Mouse (Mus musculus): ENCODE measurements around the gene Dus3l. TPM values are rescaled to one million over a fixed set of nuclear protein-coding genes. Genes with fewer than 3 reads are reported as not detected.
A peak's percentile ranks its signal among the peaks of the same experiment; 100 is the strongest.

Dus3l gene
- polyA plus RNA-seq, 1 experiment from 2014 or later: 17.2 TPM

DNA sequence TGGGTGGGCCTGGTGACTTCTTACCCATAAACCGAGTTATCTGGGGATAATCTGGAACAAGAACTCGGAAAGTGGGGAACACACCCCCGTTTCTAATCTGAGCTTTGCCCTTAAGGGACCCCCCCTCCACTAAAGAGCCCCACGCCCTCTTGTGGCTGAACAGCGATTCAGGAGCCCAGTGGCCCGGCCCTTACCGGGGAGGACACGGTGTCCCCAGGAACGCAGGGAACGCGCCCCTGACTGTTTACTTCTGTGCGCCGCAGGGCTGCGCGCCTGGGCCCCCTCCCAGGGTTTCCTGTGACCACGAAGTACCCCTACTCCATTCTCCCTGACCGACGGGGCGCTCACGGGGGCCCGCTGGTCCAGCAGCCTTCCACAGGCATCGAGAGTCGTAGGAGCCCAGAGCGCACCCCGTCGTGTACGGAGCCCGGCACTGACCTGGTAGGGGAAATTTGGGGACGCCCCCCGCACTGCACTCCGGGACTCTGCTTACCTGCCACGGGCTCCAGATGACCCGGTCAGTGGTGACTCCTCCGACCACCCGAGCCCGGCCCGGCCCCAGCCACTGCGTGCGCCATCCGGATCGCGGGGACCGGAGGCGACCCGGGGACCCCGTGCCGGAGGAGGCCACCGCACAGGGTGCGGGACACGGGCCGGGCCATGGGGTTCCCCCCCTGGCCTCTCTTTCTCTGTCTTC lies 7.7 kb upstream of the Dus3l start:
- WGBS (ENCODE audit: insufficient replicate concordance): 2% methylated on average over 50 of the region's 51 CpGs
- peaks cover 72% of the 10 kb centered on the region for H3K4me1 ChIP-seq (replicated peaks)
- peak; percentile 1; the same call in 1 of the 2 replicates for ATAC-seq (ENCODE audit: low read depth)

DNA sequence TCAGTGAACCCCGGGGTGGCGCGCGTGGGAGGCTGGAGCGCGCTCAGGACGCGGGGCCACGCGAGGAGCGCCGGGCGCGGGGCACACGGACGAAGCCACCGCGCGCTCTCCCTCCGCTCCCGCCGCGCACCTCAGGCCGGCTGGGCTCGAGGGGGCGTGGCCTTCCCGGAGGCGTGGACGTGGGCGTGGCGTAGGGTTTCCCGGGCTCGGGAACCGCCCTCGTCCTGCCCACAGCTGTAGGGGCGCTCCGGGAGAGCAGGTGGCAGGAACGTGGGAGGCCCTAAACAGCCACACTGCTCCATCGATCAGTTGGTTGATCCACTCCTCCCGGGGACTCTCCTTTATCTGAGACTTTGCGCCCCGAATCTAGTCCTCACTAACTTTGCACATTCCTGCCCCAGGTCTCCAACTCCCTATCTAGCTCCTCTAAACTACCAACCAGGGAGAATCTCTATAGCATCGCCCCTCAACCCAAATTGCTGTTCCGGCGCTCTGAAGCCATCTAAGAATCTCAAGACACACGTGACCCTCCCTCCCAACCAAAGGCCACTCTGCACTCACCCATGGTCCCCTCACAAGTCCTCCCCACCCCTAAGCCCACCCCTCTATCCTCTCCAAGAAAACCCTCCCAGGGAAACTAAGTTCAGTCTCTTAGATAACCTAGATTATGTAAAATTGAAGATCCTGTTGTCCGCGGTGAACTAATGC lies 7.0 kb upstream of the Dus3l start, which contains the start of gene Nrtn:
Nrtn (minus strand) TSS at position 115 of the 708 bp plus-strand sequence.
- H3K4me3 ChIP-seq (replicated peaks): peak within 1 kb of the TSS; percentile 60
- no peaks in the 10 kb centered on the region for H3K36me3 ChIP-seq
- peaks cover 71% of the 10 kb centered on the region for H3K4me1 ChIP-seq (replicated peaks)
- peak; percentile 90 for DNase-seq
- WGBS (ENCODE audit: insufficient replicate concordance): 1% methylated on average over 47 of the region's 48 CpGs
- ATAC-seq (ENCODE audit: low read depth): peak; percentile 61
- H3K27ac ChIP-seq: peak within 1 kb of the TSS; percentile 78
- H3K27me3 ChIP-seq: peaks cover 56% of the 10 kb centered on the region
- peak within 1 kb of the TSS; percentile 92 for H3K4me2 ChIP-seq
- peak within 1 kb of the TSS; percentile 76 for H3K9ac ChIP-seq
- no peaks in the 10 kb centered on the region for H3K9me3 ChIP-seq (replicated peaks)

More for the DNA sequence above, 7.7 kb upstream of the Dus3l start:
- no peaks in the 10 kb centered on the region for H3K36me3 ChIP-seq
- DNase-seq: no peak
- peak overlapping the region; percentile 60 for H3K4me3 ChIP-seq (replicated peaks)
- H3K4me2 ChIP-seq: peak overlapping the region; percentile 92
- peaks cover 63% of the 10 kb centered on the region for H3K27me3 ChIP-seq
- H3K27ac ChIP-seq: no peak overlapping the region
- no peaks in the 10 kb centered on the region for H3K9me3 ChIP-seq (replicated peaks)
- H3K9ac ChIP-seq: peak overlapping the region; percentile 76

DNA sequence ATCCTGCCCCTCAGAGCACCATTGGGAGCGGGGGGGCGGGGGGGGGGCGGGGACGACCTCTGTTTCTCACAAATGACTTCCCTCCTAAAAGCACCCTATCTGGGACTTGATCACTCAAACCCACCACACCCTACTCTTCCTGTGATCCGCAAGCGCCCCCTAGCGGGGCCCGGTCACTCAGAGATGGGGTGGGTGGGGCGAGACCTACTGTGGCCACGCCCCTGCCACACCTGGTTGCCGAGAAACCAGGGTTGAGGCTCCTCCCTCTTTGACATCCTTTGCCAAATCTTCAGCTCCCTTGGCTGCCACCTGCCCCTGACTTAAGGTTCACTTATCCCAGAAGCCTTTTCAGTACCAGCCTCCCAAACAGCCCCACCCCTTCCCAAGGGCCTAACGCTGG lies 6.4 kb upstream of the Dus3l start:
- H3K27ac ChIP-seq: peak overlapping the region; percentile 78; the same call in 1 of the 2 replicates
- peak overlapping the region; percentile 60 for H3K4me3 ChIP-seq (replicated peaks)
- DNase-seq (peak; percentile 81), ATAC-seq (ENCODE audit: low read depth) (0 out of 2 replicates have a peak, but pooled peaks have one; percentile 6)
- peak overlapping the region; percentile 92 for H3K4me2 ChIP-seq
- 6% methylated on average over 12 of the region's 12 CpGs for WGBS (ENCODE audit: insufficient replicate concordance)
- H3K36me3 ChIP-seq: no peaks in the 10 kb centered on the region
- peaks cover 74% of the 10 kb centered on the region for H3K4me1 ChIP-seq (replicated peaks)
- peaks cover 50% of the 10 kb centered on the region for H3K27me3 ChIP-seq
- H3K9me3 ChIP-seq (replicated peaks): no peaks in the 10 kb centered on the region
- peak overlapping the region; percentile 76; the same call in 1 of the 2 replicates for H3K9ac ChIP-seq

DNA sequence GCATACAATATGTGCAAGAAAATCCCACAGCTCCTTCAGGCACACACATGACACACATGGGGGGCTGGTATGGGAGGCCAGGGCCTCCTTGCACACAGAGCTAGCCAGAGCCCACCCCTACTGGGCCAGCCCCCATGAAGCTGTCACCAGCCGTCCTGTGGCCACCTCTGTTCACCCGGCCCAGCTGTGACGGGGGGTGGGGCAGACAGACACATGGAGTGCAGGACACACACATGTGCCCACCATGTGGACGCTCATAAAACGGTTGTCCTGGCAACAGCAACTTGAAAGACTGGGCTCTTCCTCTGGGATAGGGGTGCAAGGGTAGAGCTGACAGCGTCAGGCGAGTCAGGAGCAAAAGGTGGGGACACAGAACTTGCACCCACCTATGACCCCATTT lies 5.3 kb upstream of the Dus3l start:
- 68% methylated on average over 7 of the region's 7 CpGs for WGBS (ENCODE audit: insufficient replicate concordance)
- Histone ChIP-seq H3K36me3 (no peaks in the 10 kb centered on the region), H3K27ac (no peak overlapping the region), H3K4me2 (no peak overlapping the region), H3K9me3 (replicated peaks) (no peaks in the 10 kb centered on the region), H3K27me3 (peaks cover 39% of the 10 kb centered on the region), H3K4me1 (replicated peaks) (peaks cover 82% of the 10 kb centered on the region), H3K4me3 (replicated peaks) (no peak overlapping the region), H3K9ac (no peak overlapping the region)
- ATAC-seq (ENCODE audit: low read depth) (no peak), DNase-seq (no peak)

DNA sequence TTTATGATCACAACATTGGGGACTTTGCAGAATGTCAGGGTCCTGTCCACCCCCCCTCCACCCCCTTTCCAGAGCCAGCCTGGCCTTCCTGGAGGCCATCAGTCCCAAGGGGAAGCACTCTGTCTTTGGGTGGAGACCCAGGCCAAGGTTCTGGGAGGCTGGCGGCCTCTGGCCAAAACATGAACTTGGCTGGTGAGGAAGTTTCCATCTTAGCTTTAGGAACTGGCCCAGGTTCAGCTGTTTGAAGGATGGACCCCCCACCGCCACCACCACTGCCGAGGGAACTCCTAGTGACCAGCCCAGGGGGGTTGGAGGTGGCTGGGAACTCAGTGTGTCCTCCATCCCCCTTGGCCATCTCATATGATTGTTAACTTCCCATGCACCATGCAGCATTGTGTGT lies 3.5 kb upstream of the Dus3l start:
- Histone ChIP-seq H3K4me1 (replicated peaks) (peaks cover 81% of the 10 kb centered on the region), H3K4me2 (peak overlapping the region; percentile 85), H3K36me3 (no peaks in the 10 kb centered on the region), H3K27ac (peak overlapping the region; percentile 2; the same call in 1 of the 2 replicates), H3K9me3 (replicated peaks) (no peaks in the 10 kb centered on the region), H3K27me3 (peaks cover 21% of the 10 kb centered on the region), H3K9ac (peak overlapping the region; percentile 78; the same call in 1 of the 2 replicates), H3K4me3 (replicated peaks) (0 out of 2 replicates have a peak overlapping the region, but pooled peaks have one; percentile 62)
- DNase-seq (no peak), ATAC-seq (ENCODE audit: low read depth) (no peak)
- WGBS (ENCODE audit: insufficient replicate concordance): 59% methylated on average over 3 of the region's 3 CpGs

DNA sequence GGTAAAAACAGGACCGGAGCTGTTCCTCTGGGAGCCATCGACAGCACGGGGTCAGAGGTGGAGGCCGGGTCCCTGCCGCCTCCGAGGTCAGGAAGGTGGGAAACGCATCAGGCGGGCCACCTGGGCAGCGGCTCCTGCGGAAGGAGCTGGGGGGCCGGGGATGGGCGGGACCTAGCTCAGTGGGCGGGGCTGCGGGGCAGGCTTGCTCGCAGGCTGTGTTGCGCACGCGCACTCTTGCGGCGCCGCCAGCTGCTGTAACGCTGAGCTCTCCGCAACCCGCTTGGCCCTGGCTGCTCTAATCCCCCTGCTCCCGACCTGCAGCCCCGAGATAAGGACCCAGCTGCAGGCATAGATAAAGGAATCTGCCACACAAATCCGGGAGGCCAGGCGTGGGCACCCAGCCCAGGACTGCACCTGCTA lies 2.6 kb upstream of the Dus3l start:
- H3K27ac ChIP-seq: peak overlapping the region; percentile 96
- ATAC-seq (ENCODE audit: low read depth) (peak; percentile 70), DNase-seq (peak; percentile 95)
- peak overlapping the region; percentile 62 for H3K4me3 ChIP-seq (replicated peaks)
- H3K27me3 ChIP-seq: peaks cover 11% of the 10 kb centered on the region
- under 1% methylated on average over 27 of the region's 28 CpGs for WGBS (ENCODE audit: insufficient replicate concordance)
- H3K9me3 ChIP-seq (replicated peaks): no peaks in the 10 kb centered on the region
- H3K9ac ChIP-seq: peak overlapping the region; percentile 78
- H3K36me3 ChIP-seq: peaks cover 8% of the 10 kb centered on the region
- H3K4me1 ChIP-seq (replicated peaks): peaks cover 77% of the 10 kb centered on the region
- H3K4me2 ChIP-seq: peak overlapping the region; percentile 85

DNA sequence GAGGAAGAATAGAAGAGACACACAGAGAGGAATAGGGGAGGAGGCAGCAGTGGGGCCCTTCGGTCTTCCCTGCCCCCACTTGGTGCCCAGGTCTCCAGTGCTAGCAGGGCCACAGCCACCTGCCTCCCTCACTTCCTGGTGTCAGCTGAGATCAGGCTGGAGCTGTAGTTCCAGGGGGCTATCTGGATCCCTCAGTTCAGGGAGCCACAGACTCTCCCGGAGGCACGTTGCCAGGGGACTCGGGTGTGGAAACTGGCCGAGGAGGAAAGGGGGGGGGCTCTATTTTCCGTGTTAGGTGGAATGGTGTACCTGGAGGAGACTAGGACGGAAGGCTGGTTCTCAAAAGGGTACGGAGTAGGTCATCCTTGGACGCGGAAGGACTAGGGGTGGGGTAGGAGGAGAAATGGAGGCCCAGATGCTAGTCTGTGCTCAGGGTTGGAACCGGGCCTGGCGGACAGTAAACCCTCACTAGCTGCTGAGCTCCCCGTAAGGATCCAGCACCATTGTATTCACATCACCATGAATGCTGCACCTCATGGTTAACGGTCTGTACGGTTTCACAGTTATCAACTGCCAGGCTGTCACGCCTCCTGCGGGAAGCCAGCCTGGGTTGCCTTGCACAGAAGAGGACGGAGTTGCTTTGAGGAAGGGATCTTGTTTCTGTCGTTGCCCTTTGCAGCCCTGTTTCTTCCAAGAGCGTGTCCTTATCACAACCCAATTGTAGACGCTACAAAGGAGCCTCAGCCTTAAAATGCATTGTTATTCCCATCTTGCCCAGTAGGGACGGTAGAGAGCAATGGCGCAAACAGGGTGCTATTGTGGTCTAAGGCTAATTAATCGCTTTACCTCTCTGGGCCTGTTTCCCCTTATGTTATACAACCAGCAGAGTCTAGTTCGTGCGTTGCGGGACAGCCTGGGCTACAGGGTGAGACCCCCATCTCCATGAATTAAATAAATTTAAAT lies 1.5 kb upstream of the Dus3l start:
- ATAC-seq (ENCODE audit: low read depth) (peak; percentile 8; the same call in 1 of the 2 replicates), DNase-seq (peak; percentile 81)
- no peaks in the 10 kb centered on the region for H3K9me3 ChIP-seq (replicated peaks)
- peak overlapping the region; percentile 62 for H3K4me3 ChIP-seq (replicated peaks)
- 19% methylated on average over 27 of the region's 27 CpGs for WGBS (ENCODE audit: insufficient replicate concordance)
- peaks cover 66% of the 10 kb centered on the region for H3K4me1 ChIP-seq (replicated peaks)
- peaks cover 18% of the 10 kb centered on the region for H3K36me3 ChIP-seq
- peak overlapping the region; percentile 78 for H3K9ac ChIP-seq
- peaks cover 8% of the 10 kb centered on the region for H3K27me3 ChIP-seq
- H3K27ac ChIP-seq: peak overlapping the region; percentile 96
- peak overlapping the region; percentile 85 for H3K4me2 ChIP-seq

DNA sequence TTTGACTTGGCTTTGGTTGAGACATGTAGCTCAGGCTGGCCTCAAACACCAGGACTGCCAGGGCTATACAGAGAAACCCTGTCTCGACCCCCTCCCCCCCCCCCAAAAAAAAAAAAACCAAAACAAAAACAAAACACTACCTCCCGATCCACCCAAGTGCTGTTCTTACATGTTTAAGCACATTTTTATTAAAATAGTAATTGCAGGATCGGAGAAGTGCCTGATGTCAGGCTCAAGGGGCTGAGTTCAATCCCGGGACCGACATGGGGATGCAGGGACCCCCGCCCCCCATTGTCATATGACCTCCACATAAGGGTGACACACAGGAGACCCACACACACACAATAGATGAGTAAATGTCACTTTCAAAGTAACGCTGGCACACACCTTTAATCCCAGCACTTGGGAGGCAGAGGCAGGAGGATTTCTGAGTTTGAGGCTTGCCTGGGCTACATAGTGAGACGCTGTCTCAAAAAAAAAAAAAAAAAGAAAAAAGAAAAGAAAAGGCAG lies 761 bp upstream of the Dus3l start:
- Histone ChIP-seq H3K9me3 (replicated peaks) (no peaks in the 10 kb centered on the region), H3K36me3 (peaks cover 26% of the 10 kb centered on the region), H3K4me1 (replicated peaks) (peaks cover 59% of the 10 kb centered on the region), H3K9ac (peak overlapping the region; percentile 87), H3K27me3 (peaks cover 8% of the 10 kb centered on the region), H3K4me3 (replicated peaks) (peak overlapping the region; percentile 78), H3K27ac (peak overlapping the region; percentile 96), H3K4me2 (peak overlapping the region; percentile 85)
- DNase-seq: no peak
- ATAC-seq (ENCODE audit: low read depth): no peak
- WGBS (ENCODE audit: insufficient replicate concordance): 53% methylated on average over 8 of the region's 8 CpGs

DNA sequence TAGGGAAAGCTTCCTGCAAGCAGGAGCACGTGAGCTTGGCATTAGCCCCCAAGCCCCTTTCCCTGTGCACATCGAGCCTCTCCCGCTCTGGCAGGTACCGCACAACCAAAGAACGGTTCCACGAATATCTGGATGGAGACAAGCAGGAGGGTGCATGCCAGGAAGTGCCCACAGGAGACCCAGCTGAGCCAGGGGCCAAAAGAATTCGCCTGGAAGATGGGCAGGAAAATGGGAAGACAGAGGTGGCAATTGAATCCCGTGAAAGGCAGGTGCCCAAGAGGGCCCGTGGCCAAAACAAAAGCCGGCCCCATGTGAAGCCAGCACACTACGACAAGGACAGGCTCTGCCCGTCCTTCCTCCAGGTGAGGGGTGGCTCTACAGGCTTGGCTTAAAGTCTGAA lies 874 bp downstream of the Dus3l start:
- no peak for ATAC-seq (ENCODE audit: low read depth)
- no peak for DNase-seq
- H3K4me3 ChIP-seq (replicated peaks): peak overlapping the region; percentile 78
- 41% methylated on average over 12 of the region's 12 CpGs for WGBS (ENCODE audit: insufficient replicate concordance)
- peak overlapping the region; percentile 85 for H3K4me2 ChIP-seq
- H3K4me1 ChIP-seq (replicated peaks): peaks cover 44% of the 10 kb centered on the region
- H3K27ac ChIP-seq: peak overlapping the region; percentile 96
- peak overlapping the region; percentile 87 for H3K9ac ChIP-seq
- H3K9me3 ChIP-seq (replicated peaks): no peaks in the 10 kb centered on the region
- H3K36me3 ChIP-seq: peaks cover 42% of the 10 kb centered on the region
- H3K27me3 ChIP-seq: peaks cover under 1% of the 10 kb centered on the region; the same call in 1 of the 2 replicates

DNA sequence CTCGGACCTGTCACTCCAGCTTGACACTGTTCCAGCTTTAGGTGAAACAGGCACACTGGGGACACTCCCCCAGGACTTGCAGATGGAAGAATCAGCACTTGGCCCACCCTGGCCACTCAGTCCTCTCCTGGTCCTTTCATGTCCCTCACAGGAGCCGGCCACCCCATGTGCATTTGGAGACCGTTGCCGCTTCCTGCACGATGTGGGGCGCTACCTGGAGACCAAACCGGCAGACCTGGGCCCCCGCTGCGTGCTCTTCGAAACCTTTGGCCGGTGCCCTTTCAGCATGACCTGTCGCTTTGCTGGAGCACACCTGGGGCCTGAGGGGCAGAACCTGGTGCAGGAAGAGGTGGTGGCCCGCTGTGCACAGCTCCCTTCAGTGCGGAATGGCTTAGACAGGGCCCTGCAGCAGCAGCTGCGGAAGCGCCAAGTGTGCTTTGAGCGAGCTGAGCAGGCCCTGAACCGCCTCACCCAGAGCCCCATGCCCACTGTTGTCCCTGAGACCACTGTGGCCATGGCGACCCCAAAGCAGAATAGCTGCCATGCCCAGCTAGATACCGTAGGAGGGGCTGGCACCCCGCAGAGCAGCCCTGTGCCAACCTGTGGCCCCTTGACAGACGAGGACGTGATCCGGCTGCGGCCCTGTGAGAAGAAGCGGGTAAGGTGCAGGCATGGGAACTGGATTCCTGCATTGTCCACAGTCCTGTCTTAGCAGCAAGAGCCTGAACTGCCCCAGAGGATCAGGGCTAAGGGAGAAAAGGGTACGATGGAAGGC lies 2.3 kb downstream of the Dus3l start:
- no peaks in the 10 kb centered on the region for H3K9me3 ChIP-seq (replicated peaks)
- no peak overlapping the region for H3K4me3 ChIP-seq (replicated peaks)
- no peak overlapping the region for H3K27ac ChIP-seq
- ATAC-seq (ENCODE audit: low read depth): no peak
- H3K9ac ChIP-seq: no peak overlapping the region
- DNase-seq: no peak
- WGBS (ENCODE audit: insufficient replicate concordance): 92% methylated on average over 27 of the region's 27 CpGs
- H3K27me3 ChIP-seq: no peaks in the 10 kb centered on the region
- peaks cover 54% of the 10 kb centered on the region for H3K36me3 ChIP-seq
- peaks cover 31% of the 10 kb centered on the region for H3K4me1 ChIP-seq (replicated peaks)
- H3K4me2 ChIP-seq: no peak overlapping the region

All from liver, embryonic 13.5 days (tissue).